Mouse (Mus musculus) thymus, postnatal 25 days (tissue): ENCODE results near the gene Omg.

Experiments
- DNase-seq: peaks from one replicate; pipeline ENCODE4 v3.0.0; 2022

The Omg gene

GRCm38 (mm10) chr11:79511970-79512369, 8.1 kb upstream of the Omg start:
- no peak for DNase-seq

- no peak for DNase-seq
These were observed 622 bp upstream of the Omg start for GRCm38 (mm10) chr11:79504506-79504905.

- no peak for DNase-seq
These were observed 967 bp downstream of the Omg start for GRCm38 (mm10) chr11:79502917-79503316.

GRCm38 (mm10) chr11:79494976-79495800, 8.7 kb downstream of the Omg start:
- no peak for DNase-seq

- no peak for DNase-seq
These were observed 19.2 kb downstream of the Omg start for GRCm38 (mm10) chr11:79484721-79485120.

GRCm38 (mm10) chr11:79483876-79484528, 19.9 kb downstream of the Omg start:
- DNase-seq: no peak

- DNase-seq: no peak
These were observed 20.5 kb downstream of the Omg start for GRCm38 (mm10) chr11:79483392-79483791.

GRCm38 (mm10) chr11:79468097-79468496, 35.8 kb downstream of the Omg start:
- DNase-seq: no peak

GRCm38 (mm10) chr11:79460756-79461450, 43.0 kb downstream of the Omg start:
- DNase-seq: peak; percentile 58

- DNase-seq: no peak
These were observed 44.0 kb downstream of the Omg start for GRCm38 (mm10) chr11:79459846-79460245.

GRCm38 (mm10) chr11:79457928-79458327, 46.0 kb downstream of the Omg start:
- no peak for DNase-seq

GRCm38 (mm10) chr11:79452966-79453365, 50.9 kb downstream of the Omg start:
- DNase-seq: no peak
